Mouse (Mus musculus) CH12.LX (cell line): ENCODE data around the gene Rgs3. TPM values are rescaled to one million over a fixed set of nuclear protein-coding genes. Genes with fewer than 3 reads are reported as not detected.

Experiments
- DNase-seq: peaks from one replicate; pipeline ENCODE4 v3.0.0-alpha.2; 2013; ENCODE audit errors: extremely low read depth
- H3K27ac ChIP-seq: 2 replicates; pipeline ENCODE4 v1.5.1; 2012; ENCODE audit warnings: low read depth, mild to moderate bottlenecking, control low read depth, moderate library complexity; ENCODE audit not compliant: insufficient read depth
- H3K27me3 ChIP-seq: replicated peaks from 2 replicates; pipeline ENCODE3; 2012; ENCODE audit warnings: inconsistent platforms
- H3K36me3 ChIP-seq, 2 experiments: replicated peaks in 1 of 2; 2 replicates each; pipeline versions ENCODE3 to v1.6.1; 2012; ENCODE audit warnings: inconsistent platforms in 1 of 2, low read length in 1 of 2, mild to moderate bottlenecking in 1 of 2, mixed read lengths in 1 of 2, moderate library complexity in 1 of 2; ENCODE audit not compliant: control insufficient read depth in 1 of 2, insufficient read depth in 1 of 2
- H3K4me1 ChIP-seq, 2 experiments: 2 replicates each; pipeline ENCODE4 v1.6.1; 2012; ENCODE audit warnings: inconsistent platforms in 1 of 2, moderate library complexity in 1 of 2; ENCODE audit not compliant: insufficient read depth in 2 of 2, control insufficient read depth in 1 of 2
- H3K4me2 ChIP-seq: 2 replicates; pipeline ENCODE4 v1.6.1; 2012; ENCODE audit warnings: low read depth, mild to moderate bottlenecking, control low read depth; ENCODE audit not compliant: poor library complexity, insufficient read depth, severe bottlenecking
- H3K4me3 ChIP-seq, 3 experiments: fragments of 150-350 bp in 1 of 3; sonication (generic) in 1 of 3; replicated peaks in 1 of 3; 2 replicates each; pipeline versions ENCODE3 to v1.5.1; 2011 to 2012; ENCODE audit warnings: low read depth in 2 of 3, low read length in 2 of 3, mild to moderate bottlenecking in 2 of 3, moderate library complexity in 2 of 3, control low read depth in 1 of 3, improper control_type of control experiment in 1 of 3, inconsistent platforms in 1 of 3, mixed read lengths in 1 of 3; ENCODE audit not compliant: poor library complexity in 1 of 3
- H3K79me2 ChIP-seq: replicated peaks from 2 replicates; pipeline ENCODE4 v1.6.1; 2012; ENCODE audit warnings: mild to moderate bottlenecking, moderate library complexity; ENCODE audit not compliant: control insufficient read depth, poor library complexity, insufficient read depth, severe bottlenecking; ENCODE audit errors: extremely low read depth
- H3K9ac ChIP-seq: 2 replicates; pipeline ENCODE4 v1.6.1; 2012; ENCODE audit warnings: low read depth, mild to moderate bottlenecking, control low read depth, moderate library complexity; ENCODE audit not compliant: insufficient read depth
- H3K9me3 ChIP-seq: replicated peaks from 2 replicates; pipeline ENCODE3; 2012; ENCODE audit warnings: low read length, inconsistent platforms, mixed read lengths
- BHLHE40 ChIP-seq: IDR thresholded peaks from 2 replicates; pipeline ENCODE4 v1.6.1; 2011; ENCODE audit warnings: mild to moderate bottlenecking, low read depth, low read length, improper control_type of control experiment
- CHD1 ChIP-seq: IDR thresholded peaks from 2 replicates; pipeline ENCODE4 v1.6.1; 2012; ENCODE audit warnings: low read depth, low read length, improper control_type of control experiment, inconsistent platforms
- CHD2 ChIP-seq: IDR thresholded peaks from 2 replicates; pipeline ENCODE4 v1.6.1; 2011; ENCODE audit warnings: low read length, improper control_type of control experiment
- CTCF ChIP-seq, 2 experiments: IDR thresholded peaks in 1 of 2; conservative IDR thresholded peaks in 1 of 2; 2 replicates each; pipeline ENCODE4 v1.5.1; 2011 to 2012; ENCODE audit warnings: low read depth in 2 of 2, low read length in 2 of 2, improper control_type of control experiment in 1 of 2, inconsistent platforms in 1 of 2, mild to moderate bottlenecking in 1 of 2, moderate library complexity in 1 of 2
- ELF1 ChIP-seq: IDR thresholded peaks from 2 replicates; pipeline ENCODE4 v1.6.1; 2014; ENCODE audit warnings: low read depth, mild to moderate bottlenecking, inconsistent platforms, low read length, improper control_type of control experiment
- EP300 ChIP-seq: IDR thresholded peaks from 2 replicates; pipeline ENCODE4 v1.6.1; 2011; ENCODE audit warnings: low read length, improper control_type of control experiment
- ETS1 ChIP-seq: conservative IDR thresholded peaks from 2 replicates; pipeline ENCODE4 v1.6.1; 2012; ENCODE audit warnings: low read depth, mild to moderate bottlenecking, inconsistent platforms, low read length, improper control_type of control experiment, moderate library complexity
- GABPA ChIP-seq: IDR thresholded peaks from 2 replicates; pipeline ENCODE4 v1.6.1; 2012; ENCODE audit warnings: low read depth, low read length, improper control_type of control experiment, inconsistent platforms; ENCODE audit not compliant: insufficient replicate concordance
- HCFC1 ChIP-seq: IDR thresholded peaks from 2 replicates; pipeline ENCODE4 v1.6.1; 2012; ENCODE audit warnings: low read depth, mild to moderate bottlenecking, inconsistent platforms, low read length, improper control_type of control experiment
- IRF4 ChIP-seq: IDR thresholded peaks from 2 replicates; pipeline ENCODE4 v1.6.1; 2014; ENCODE audit warnings: low read depth, mild to moderate bottlenecking, inconsistent platforms, low read length, improper control_type of control experiment
- JUN ChIP-seq: IDR thresholded peaks from 2 replicates; pipeline ENCODE4 v1.6.1; 2011; ENCODE audit warnings: low read depth, mild to moderate bottlenecking, low read length, improper control_type of control experiment, moderate library complexity; ENCODE audit not compliant: insufficient read depth
- JUND ChIP-seq: conservative IDR thresholded peaks from 2 replicates; pipeline ENCODE4 v1.6.1; 2011; ENCODE audit warnings: low read depth, low read length, improper control_type of control experiment
- KAT2A ChIP-seq: IDR thresholded peaks from 2 replicates; pipeline ENCODE4 v1.6.1; 2012; ENCODE audit warnings: low read length, improper control_type of control experiment, inconsistent platforms; ENCODE audit not compliant: insufficient replicate concordance
- MAFK ChIP-seq: IDR thresholded peaks from 2 replicates; pipeline ENCODE4 v1.6.1; 2011; ENCODE audit warnings: low read length, improper control_type of control experiment; ENCODE audit not compliant: insufficient replicate concordance
- MAX ChIP-seq: IDR thresholded peaks from 2 replicates; pipeline ENCODE4 v1.6.1; 2011; ENCODE audit warnings: low read length, improper control_type of control experiment
- MAZ ChIP-seq: IDR thresholded peaks from 2 replicates; pipeline ENCODE4 v1.6.1; 2012; ENCODE audit warnings: low read depth, mild to moderate bottlenecking, inconsistent platforms, low read length, improper control_type of control experiment, moderate library complexity
- NELFE ChIP-seq: IDR thresholded peaks from 2 replicates; pipeline ENCODE4 v1.6.1; 2011; ENCODE audit warnings: low read depth, low read length, improper control_type of control experiment
- PAX5 ChIP-seq: IDR thresholded peaks from 2 replicates; pipeline ENCODE4 v1.6.1; 2012; ENCODE audit warnings: low read length, inconsistent platforms, mixed read lengths
- POLR2A ChIP-seq: IDR thresholded peaks from 2 replicates; pipeline ENCODE4 v1.6.1; 2011; ENCODE audit warnings: low read depth, mild to moderate bottlenecking, improper control_type of control experiment, low read length
- POLR2AphosphoS2 ChIP-seq: IDR thresholded peaks from 2 replicates; pipeline ENCODE4 v1.6.1; 2011; ENCODE audit warnings: low read depth, low read length, improper control_type of control experiment
- RCOR1 ChIP-seq: conservative IDR thresholded peaks from 2 replicates; pipeline ENCODE4 v1.6.1; 2012; ENCODE audit warnings: low read depth, mild to moderate bottlenecking, inconsistent platforms, low read length, improper control_type of control experiment
- SIN3A ChIP-seq: IDR thresholded peaks from 2 replicates; pipeline ENCODE4 v1.6.1; 2012; ENCODE audit warnings: low read length, improper control_type of control experiment, inconsistent platforms
- TCF12 ChIP-seq: IDR thresholded peaks from 2 replicates; pipeline ENCODE4 v1.6.1; 2014; ENCODE audit warnings: low read depth, mild to moderate bottlenecking, inconsistent platforms, low read length, improper control_type of control experiment
- UBTF ChIP-seq: IDR thresholded peaks from 2 replicates; pipeline ENCODE4 v1.6.1; 2012; ENCODE audit warnings: low read depth, mild to moderate bottlenecking, inconsistent platforms, low read length, improper control_type of control experiment, moderate library complexity
- USF1 ChIP-seq: IDR thresholded peaks from 2 replicates; pipeline ENCODE4 v1.6.1; 2014; ENCODE audit warnings: low read depth, mild to moderate bottlenecking, inconsistent platforms, low read length, improper control_type of control experiment
- USF2 ChIP-seq: conservative IDR thresholded peaks from 2 replicates; pipeline ENCODE4 v1.6.1; 2011; ENCODE audit warnings: low read depth, low read length, improper control_type of control experiment
- ZKSCAN1 ChIP-seq: IDR thresholded peaks from 2 replicates; pipeline ENCODE4 v1.6.1; 2012; ENCODE audit warnings: low read depth, inconsistent platforms, low read length, improper control_type of control experiment, borderline replicate concordance
- ZMIZ1 ChIP-seq: IDR thresholded peaks from 2 replicates; pipeline ENCODE4 v1.6.1; 2012; ENCODE audit warnings: low read depth, mild to moderate bottlenecking, inconsistent platforms, low read length, improper control_type of control experiment
- dilution Hi-C: fragments of 300-500 bp; cut with MboI; formaldehyde crosslinking; loops from 2 replicates; pipeline ENCODE4 v1.14.3; 2020; ENCODE audit warnings: low sequenced_read_pairs; ENCODE audit not compliant: extremely low pct_unique_long_range_greater_than_20kb, extremely low pct_ligation_motif_present
- in situ Hi-C: fragments of 300-500 bp; cut with MboI; formaldehyde crosslinking; loops from 3 replicates; pipeline ENCODE4 v1.14.3; 2019; ENCODE audit warnings: low sequenced_read_pairs, low pct_ligation_motif_present, low pct_unique_long_range_greater_than_20kb, mixed read lengths
- polyA plus RNA-seq: library from polyadenylated mRNA; unstranded; fragments of >175 nt; gene quantifications from 2 replicates; pipeline ENCODE4 v1.2.1, GENCODE M21; 2012; ENCODE audit warnings: low read depth; ENCODE audit not compliant: insufficient read length
- total RNA-seq, 2 experiments: library from RNA; depleted of rRNA; stranded (reverse); fragments of 300-350 nt in 1 of 2; fragments of >200 nt in 1 of 2; gene quantifications; 2 replicates each; pipeline ENCODE4 v1.2.3; 2012 to 2014

Gene Rgs3
- total and polyA plus RNA-seq, 3 experiments: 3.3 to 6.0 (median 3.5) TPM

DNA sequence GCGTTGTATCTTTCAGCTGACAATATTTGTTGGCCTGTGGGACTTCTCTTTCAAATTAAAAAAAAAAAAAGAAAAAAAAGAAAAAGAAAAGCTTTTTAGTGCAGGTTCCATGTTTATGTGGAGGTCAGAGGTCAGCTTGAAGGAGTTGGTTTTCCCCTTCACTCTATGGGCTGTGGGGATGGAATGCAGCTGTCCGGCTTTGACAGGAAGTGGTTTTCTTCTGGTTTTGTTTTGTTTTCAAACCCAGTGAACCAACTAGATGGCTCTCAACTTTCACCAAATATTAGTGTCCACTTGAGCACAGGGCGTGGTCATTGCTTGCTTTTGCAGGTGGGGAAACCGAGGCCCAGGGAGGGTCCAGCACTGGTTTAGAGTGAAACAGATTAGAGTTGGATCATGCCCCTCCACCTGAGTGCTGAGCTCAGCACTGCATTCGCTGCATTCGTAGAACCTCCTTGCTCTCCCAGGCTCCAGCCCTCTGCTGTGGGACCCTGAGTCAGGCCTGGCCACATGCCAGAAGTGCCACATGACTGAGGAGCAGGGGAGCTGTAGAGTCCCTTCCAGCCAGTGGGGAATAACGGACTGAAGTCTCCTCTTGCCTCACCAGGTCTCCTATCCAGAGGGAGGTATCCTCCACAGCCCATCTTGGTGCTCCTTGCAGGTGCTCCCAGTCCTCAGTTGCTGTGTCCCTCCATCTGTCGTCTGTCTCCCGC, 178.5 kb downstream of the Rgs3 start (continued):
- no peak for TF ChIP-seq RCOR1
- no peak for TF ChIP-seq UBTF
- peak; percentile 82 for TF ChIP-seq TCF12
- no peak for TF ChIP-seq PAX5
- TF ChIP-seq ELF1: peak; percentile 49; the same call in 1 of the 2 replicates

DNA sequence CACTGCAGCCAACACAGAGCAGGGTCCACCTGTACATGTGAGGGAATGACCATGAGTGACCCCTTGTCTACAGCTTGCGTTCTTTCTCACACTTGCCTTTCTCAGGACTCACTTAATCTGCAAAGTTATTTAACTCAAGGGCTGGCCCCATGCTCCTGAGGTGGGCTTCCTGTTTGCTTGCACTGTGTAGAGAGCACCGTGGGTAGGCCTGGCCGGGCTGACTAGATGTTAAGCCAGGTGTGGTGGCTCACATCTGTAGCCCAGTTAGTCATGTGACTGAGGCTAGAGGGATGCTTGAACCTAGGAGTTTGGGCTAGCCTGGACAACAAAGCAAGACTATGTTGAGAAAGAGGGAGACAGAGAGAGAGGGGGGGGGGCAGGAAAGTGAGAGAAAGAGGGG, 179.3 kb downstream of the Rgs3 start:
- no peak overlapping the region for H3K9ac ChIP-seq
- no peaks in the 10 kb centered on the region for H3K36me3 ChIP-seq
- no peaks in the 10 kb centered on the region for H3K27me3 ChIP-seq
- TF ChIP-seq BHLHE40 (no peak; the same call in 1 of the 2 replicates), JUND (no peak), USF2 (no peak), RCOR1 (no peak), PAX5 (no peak), ZKSCAN1 (no peak), USF1 (no peak; the same call in 1 of the 2 replicates), CHD2 (no peak), ELF1 (no peak), IRF4 (no peak), CHD1 (no peak), HCFC1 (no peak)
- dilution Hi-C loops: no loop called here
- H3K4me1 ChIP-seq: peaks cover 41 to 48% of the 10 kb centered on the region in 2 experiments
- in situ Hi-C loops: no loop called here
- no peak overlapping the region for H3K4me3 ChIP-seq
- H3K27ac ChIP-seq: no peak overlapping the region
- H3K9me3 ChIP-seq: no peaks in the 10 kb centered on the region
- DNase-seq: no peak
- H3K4me2 ChIP-seq: no peak overlapping the region
- no peaks in the 10 kb centered on the region for H3K79me2 ChIP-seq

DNA sequence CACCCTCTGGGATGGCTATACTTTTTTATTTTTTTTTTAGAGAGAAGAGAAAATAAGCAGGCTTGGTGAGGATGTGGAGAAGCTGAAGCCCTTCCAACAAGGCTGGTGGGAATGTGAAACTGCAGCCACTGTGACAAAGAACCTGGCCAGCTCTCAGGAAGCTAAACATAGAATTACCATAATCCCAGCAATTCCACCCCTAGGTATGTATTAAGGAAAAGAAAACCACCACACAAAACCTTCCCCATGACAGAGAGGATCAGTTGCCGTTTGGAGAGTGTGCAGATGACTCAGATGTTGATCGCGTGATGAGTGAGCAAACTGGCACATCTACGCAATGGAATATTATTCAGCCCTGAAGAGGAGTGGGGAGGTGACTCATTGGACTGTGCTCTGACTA, 179.9 kb downstream of the Rgs3 start:
- Histone ChIP-seq H3K27ac (no peak overlapping the region), H3K79me2 (no peaks in the 10 kb centered on the region), H3K4me2 (no peak overlapping the region), H3K9me3 (no peaks in the 10 kb centered on the region), H3K27me3 (peaks cover 3% of the 10 kb centered on the region), H3K36me3 (no peaks in the 10 kb centered on the region), H3K9ac (no peak overlapping the region), H3K4me3 (no peak overlapping the region), H3K4me1 (peaks cover 41 to 50% of the 10 kb centered on the region in 2 experiments)
- no peak for DNase-seq
- in situ Hi-C loops: no loop called here
- dilution Hi-C loops: no loop called here
- TF ChIP-seq BHLHE40 (no peak), JUN (no peak; the same call in 1 of the 2 replicates), MAX (no peak), CHD2 (no peak), EP300 (no peak; the same call in 1 of the 2 replicates), CTCF (conservative IDR thresholded peaks at IDR 0.05 in 1 of 2, IDR thresholded peaks at IDR 0.05 in 1 of 2; ENCODE audit: low read depth in 2 of 2, low read length in 2 of 2) (no peak), GABPA (no peak), ETS1 (no peak), NELFE (no peak), POLR2AphosphoS2 (no peak), MAFK (no peak), SIN3A (no peak), CHD1 (no peak), IRF4 (no peak), MAZ (no peak), POLR2A (no peak), ZMIZ1 (no peak), KAT2A (no peak)
